Mouse (Mus musculus) myocyte (in vitro differentiated cells): ENCODE results near the gene Aox2.

Experiments
- CEBPB ChIP-seq: IDR thresholded peaks from 2 replicates; pipeline ENCODE4 v1.6.1; 2011; ENCODE audit warnings: mild to moderate bottlenecking, moderate library complexity; ENCODE audit not compliant: poor library complexity, insufficient read depth, severe bottlenecking
- MAX ChIP-seq: IDR thresholded peaks from one replicate; pipeline ENCODE4 v1.6.1; 2011; ENCODE audit warnings: low read depth, mild to moderate bottlenecking, control low read depth
- MYOD1 ChIP-seq, 3 experiments: IDR thresholded peaks; one replicate each; pipeline ENCODE4 v1.6.1; 2011; ENCODE audit warnings: control low read depth in 2 of 3, low read depth in 2 of 3, mild to moderate bottlenecking in 2 of 3, moderate library complexity in 1 of 3; ENCODE audit not compliant: insufficient read length in 2 of 3, control insufficient read depth in 1 of 3
- MYOG ChIP-seq, 3 experiments: IDR thresholded peaks; one replicate each; pipeline ENCODE4 v1.6.1; 2011; ENCODE audit warnings: control low read depth in 2 of 3, low read depth in 2 of 3, mild to moderate bottlenecking in 2 of 3; ENCODE audit not compliant: insufficient read length in 2 of 3, control insufficient read depth in 1 of 3, insufficient read depth in 1 of 3
- POLR2A ChIP-seq: IDR thresholded peaks from one replicate; pipeline ENCODE4 v1.6.1; 2011; ENCODE audit warnings: low read depth, mild to moderate bottlenecking, control low read depth, moderate library complexity; ENCODE audit not compliant: insufficient read length
- POLR2AphosphoS2 ChIP-seq: IDR thresholded peaks from one replicate; pipeline ENCODE4 v1.6.1; 2011; ENCODE audit warnings: low read depth, control low read depth; ENCODE audit not compliant: insufficient read length
- TCF12 ChIP-seq: IDR thresholded peaks from one replicate; pipeline ENCODE4 v1.6.1; 2011; ENCODE audit warnings: mild to moderate bottlenecking, control low read depth; ENCODE audit not compliant: poor library complexity, insufficient read depth, severe bottlenecking
- USF1 ChIP-seq: IDR thresholded peaks from one replicate; pipeline ENCODE4 v1.6.1; 2011; ENCODE audit warnings: low read depth, mild to moderate bottlenecking, control low read depth, moderate library complexity

GRCm38 (mm10) chr1:58366737-58367471 is 88.8 kb downstream of the Aox2 start:
- TF ChIP-seq MYOD1 (IDR thresholded peaks at IDR 0.05; ENCODE audit: control insufficient read depth in 1 of 3, insufficient read length in 2 of 3, low read depth in 2 of 3) (no peak), POLR2AphosphoS2 (no peak), POLR2A (no peak), MAX (no peak), MYOG (IDR thresholded peaks at IDR 0.05; ENCODE audit: control insufficient read depth in 1 of 3, insufficient read depth in 1 of 3, insufficient read length in 2 of 3, low read depth in 2 of 3) (no peak), CEBPB (no peak), USF1 (no peak), TCF12 (no peak)
